Mouse (Mus musculus) T-helper 17 cell (primary cell): ENCODE results near the gene Gp1ba.

Experiments
- in situ Hi-C, 2 experiments: fragments of 300-600 bp; cut with MboI, MseI; formaldehyde crosslinking; loops; 1 replicate in 1 of 2; 2 replicates in 1 of 2; pipeline ENCODE4 v1.15.1; 2025; ENCODE audit warnings: high pct_unique_total_duplicates in 2 of 2

Gp1ba gene

DNA sequence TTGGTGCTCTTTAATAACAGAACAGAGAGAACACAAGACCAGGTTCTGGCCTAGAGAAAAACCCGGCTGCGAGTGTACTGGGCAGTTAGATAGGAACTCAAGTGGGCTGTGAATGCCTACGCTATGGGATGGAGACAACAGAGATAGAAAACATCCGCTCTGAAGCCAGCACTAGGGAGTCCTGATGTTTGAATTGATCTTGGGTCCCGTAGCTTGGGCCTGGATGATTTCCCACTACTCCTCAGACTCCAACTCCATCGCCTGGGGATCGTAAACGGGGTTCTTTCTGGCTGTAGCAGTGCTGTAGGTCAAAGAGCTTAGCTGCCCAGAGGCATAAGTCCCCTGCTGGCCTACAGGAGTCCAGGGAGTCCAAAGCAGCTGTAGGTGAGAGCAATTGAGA lies 49.5 kb downstream of the Gp1ba start:
- in situ Hi-C loops, result loop anchor here in 1 of 2 experiments (5.0 kb wide), 1 partner anchor 64 kb away; no protein-coding TSS in a partner anchor

DNA sequence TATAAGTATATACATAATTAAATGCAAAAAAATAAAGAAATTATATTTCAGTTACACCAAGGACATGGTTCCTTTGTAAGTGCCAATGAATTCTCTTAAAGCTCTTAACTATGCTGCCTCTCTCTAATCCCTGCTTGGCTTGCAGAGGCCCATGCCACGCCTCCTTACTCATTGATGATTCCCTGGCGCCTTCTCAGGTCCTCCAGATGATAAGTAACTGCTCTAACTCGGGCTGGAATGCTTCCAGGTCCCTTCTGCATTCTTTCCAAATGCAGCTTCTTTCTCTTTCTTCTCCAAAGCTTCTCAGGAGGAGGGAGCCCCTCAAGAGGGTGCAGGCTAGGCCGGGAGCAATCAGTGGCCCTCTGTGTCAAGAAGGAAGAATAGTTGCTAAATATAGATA lies 50.7 kb downstream of the Gp1ba start:
- in situ Hi-C loops, result loop anchor here in 1 of 2 experiments (5.0 kb wide), 1 partner anchor 63 kb away; no protein-coding TSS in a partner anchor
